Mouse (Mus musculus) frontal cortex, adult 2 months (tissue): Measurements from ENCODE around the gene Atp10a. TPM values are rescaled to one million over a fixed set of nuclear protein-coding genes. Genes with fewer than 3 reads are reported as not detected.
A peak's percentile ranks its signal among the peaks of the same experiment; 100 is the strongest.

Experiments
- DNase-seq, 2 experiments: peaks; one replicate each; pipeline ENCODE4 v3.0.0; 2022; ENCODE audit warnings: low spot score in 1 of 2; ENCODE audit errors: extremely low spot score in 1 of 2
- polyA plus RNA-seq: library from polyadenylated mRNA; depleted of rRNA; stranded (reverse); fragments of >200 nt; gene quantifications from 2 replicates; pipeline ENCODE4 v1.2.3, GENCODE M21; 2012

The Atp10a gene
- polyA plus RNA-seq, 1 experiment = 9.2 TPM

GRCm38 (mm10) chr7:58690069-58690923, 34.3 kb downstream of the Atp10a start:
- no peak for DNase-seq

- no peak for DNase-seq
These were observed 35.1 kb downstream of the Atp10a start for GRCm38 (mm10) chr7:58690997-58691596.

- no peak for DNase-seq
These were observed 36.7 kb downstream of the Atp10a start for GRCm38 (mm10) chr7:58692704-58693103.

GRCm38 (mm10) chr7:58693342-58693741, 37.4 kb downstream of the Atp10a start:
- DNase-seq = no peak

- no peak for DNase-seq
These were observed 39.7 kb downstream of the Atp10a start for GRCm38 (mm10) chr7:58695661-58696060.

GRCm38 (mm10) chr7:58697092-58697491, 41.1 kb downstream of the Atp10a start:
- DNase-seq = no peak

GRCm38 (mm10) chr7:58698738-58699442, 42.9 kb downstream of the Atp10a start:
- no peak for DNase-seq

- DNase-seq = no peak
These were observed 45.3 kb downstream of the Atp10a start for GRCm38 (mm10) chr7:58701311-58701710.

GRCm38 (mm10) chr7:58705158-58705557, 49.2 kb downstream of the Atp10a start:
- no peak for DNase-seq

GRCm38 (mm10) chr7:58709306-58709705, 53.3 kb downstream of the Atp10a start:
- no peak for DNase-seq

GRCm38 (mm10) chr7:58710312-58710711, 54.3 kb downstream of the Atp10a start:
- DNase-seq = no peak

- no peak for DNase-seq
These were observed 55.8 kb downstream of the Atp10a start for GRCm38 (mm10) chr7:58711811-58712210.

- peak in 1 of 2 experiments; percentile 23 for DNase-seq
These were observed 59.7 kb downstream of the Atp10a start for GRCm38 (mm10) chr7:58715576-58716144.

GRCm38 (mm10) chr7:58716626-58717025, 60.7 kb downstream of the Atp10a start:
- no peak for DNase-seq

GRCm38 (mm10) chr7:58718556-58718955, 62.6 kb downstream of the Atp10a start:
- DNase-seq = no peak

- DNase-seq = no peak
These were observed 63.4 kb downstream of the Atp10a start for GRCm38 (mm10) chr7:58719218-58719938.

GRCm38 (mm10) chr7:58722250-58722649, 66.3 kb downstream of the Atp10a start:
- DNase-seq = no peak

- DNase-seq = peak; percentile 84 to 87
These were observed 74.2 kb downstream of the Atp10a start for GRCm38 (mm10) chr7:58730201-58730600.

GRCm38 (mm10) chr7:58730831-58731230, 74.9 kb downstream of the Atp10a start:
- no peak for DNase-seq

- peak in 1 of 2 experiments; percentile 40 for DNase-seq
These were observed 76.4 kb downstream of the Atp10a start for GRCm38 (mm10) chr7:58732406-58732805.
